Mouse (Mus musculus): Measurements from ENCODE around the gene Gm49366. TPM values are rescaled to one million over a fixed set of nuclear protein-coding genes. Genes with fewer than 3 reads are reported as not detected.
"Not testable (repeated sequence)": the region's sequence is repeated elsewhere in the genome, so short reads cannot be mapped to it uniquely, and the experiment has no call there.

Gm49366 gene
- not detected in 2 replicates for polyA plus RNA-seq (2016; fragmentation: Nextera tagmentation; extraction: Ambion mirVana)

- peak; percentile 32 for DNase-seq (ENCODE audit: low spot score)
- 1% methylated on average over 39 of the region's 39 CpGs for WGBS
- Histone ChIP-seq H3K4me3 (peak within 1 kb of the TSS; percentile 52), H3K9me3 (replicated peaks) (peaks cover 18% of the 10 kb centered on the region; the same call in 1 of the 2 replicates), H3K27me3 (ENCODE audit: low read depth, poor library complexity, severe bottlenecking) (peaks cover 14% of the 10 kb centered on the region), H3K27ac (replicated peaks) (peak within 1 kb of the TSS; percentile 67)
- not testable (repeated sequence) for H3K36me3 ChIP-seq, H3K4me1 ChIP-seq
Observed at GRCm38 (mm10) chr12:84038691-84039111, at the start of gene Gm49366. Gene Gm49366, plus strand, starts transcription at chr12:84038935.

GRCm38 (mm10) chr12:83989378-83989777 is 49.4 kb upstream of the Gm49366 start:
- no peaks in the 10 kb centered on the region for H3K9me3 ChIP-seq (replicated peaks)
- H3K27me3 ChIP-seq (ENCODE audit: low read depth, poor library complexity, severe bottlenecking) = 0 out of 2 replicates have a peak, but pooled peaks cover 5% of the 10 kb centered on the region
- H3K27ac ChIP-seq (replicated peaks) = no peak overlapping the region
- no peak overlapping the region for H3K4me3 ChIP-seq
- peaks cover 21% of the 10 kb centered on the region for H3K4me1 ChIP-seq
- DNase-seq (ENCODE audit: low spot score) = no peak
- peaks cover 27% of the 10 kb centered on the region for H3K36me3 ChIP-seq
- WGBS = 95% methylated on average over 4 of the region's 4 CpGs

- Histone ChIP-seq H3K4me1 (no peaks in the 10 kb centered on the region), H3K36me3 (peaks cover 24% of the 10 kb centered on the region), H3K4me3 (no peak overlapping the region), H3K27ac (replicated peaks) (no peak overlapping the region), H3K9me3 (replicated peaks) (peaks cover 5% of the 10 kb centered on the region), H3K27me3 (ENCODE audit: low read depth, poor library complexity, severe bottlenecking) (no peaks in the 10 kb centered on the region)
- DNase-seq (ENCODE audit: low spot score) = no peak
- 83% methylated on average over 2 of the region's 2 CpGs for WGBS
Observed at GRCm38 (mm10) chr12:83997221-83997620, 41.5 kb upstream of the Gm49366 start.

DNA sequence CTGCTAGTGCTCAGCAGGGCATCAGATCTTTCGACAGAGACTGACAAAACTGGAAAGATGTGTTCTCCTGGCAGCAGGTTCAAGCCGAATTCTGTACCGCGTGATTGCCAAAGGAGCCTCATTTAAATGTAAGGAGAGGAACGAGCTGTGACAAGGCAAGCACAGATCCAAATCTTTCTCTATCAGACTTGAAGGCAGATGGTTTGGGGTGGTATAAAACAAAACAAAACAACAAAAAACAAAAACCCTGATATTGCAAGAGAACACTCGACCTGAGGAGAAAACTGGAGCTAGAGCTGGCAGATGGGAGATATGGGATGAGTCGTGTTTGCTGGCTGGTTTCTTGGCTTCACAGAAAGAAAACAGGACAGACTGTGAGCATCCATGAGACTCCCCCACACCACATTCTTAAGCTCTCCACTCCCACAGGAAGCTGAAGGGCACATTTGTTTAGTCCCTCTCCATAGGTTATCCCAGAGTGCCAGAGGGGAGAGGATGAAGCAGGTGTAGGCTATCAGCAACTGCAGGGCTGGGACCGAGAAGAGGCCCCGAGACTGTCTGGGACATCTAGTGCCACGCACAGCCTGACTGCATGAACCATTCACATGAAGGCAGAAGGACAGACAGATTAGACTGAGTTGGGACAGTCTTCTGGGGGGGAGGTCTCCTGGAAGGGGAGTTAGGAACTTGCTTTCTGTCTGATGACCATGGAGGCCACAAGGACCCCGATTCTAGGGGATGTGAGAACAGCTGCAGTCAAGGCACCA is 40.2 kb upstream of the Gm49366 start:
- WGBS = 75% methylated on average over 11 of the region's 11 CpGs
- H3K4me3 ChIP-seq = no peak overlapping the region
- H3K4me1 ChIP-seq = no peaks in the 10 kb centered on the region
- H3K9me3 ChIP-seq (replicated peaks) = peaks cover 8% of the 10 kb centered on the region
- no peaks in the 10 kb centered on the region for H3K27me3 ChIP-seq (ENCODE audit: low read depth, poor library complexity, severe bottlenecking)
- H3K36me3 ChIP-seq = peaks cover 14% of the 10 kb centered on the region
- DNase-seq (ENCODE audit: low spot score) = no peak
- no peak overlapping the region for H3K27ac ChIP-seq (replicated peaks)

DNA sequence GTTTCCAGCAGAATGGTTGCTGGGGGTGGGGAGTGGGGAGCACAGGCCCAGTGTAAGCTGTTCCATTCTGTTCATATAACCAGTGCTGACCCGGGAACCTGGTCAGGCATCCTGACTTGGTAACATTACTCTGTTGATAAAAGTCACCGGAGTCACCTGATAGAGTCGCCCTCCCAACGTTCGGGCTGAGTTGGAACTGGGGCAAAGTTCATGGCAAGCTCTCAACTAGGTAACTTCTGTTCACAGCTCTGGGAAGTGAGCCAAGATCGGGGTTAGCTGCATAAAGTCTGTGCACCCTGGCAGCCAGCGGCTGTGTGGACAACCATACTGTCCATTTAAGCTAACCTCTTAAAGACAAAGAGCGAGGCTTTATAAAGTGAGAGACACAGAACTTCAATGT is 39.5 kb upstream of the Gm49366 start:
- not testable (repeated sequence) for DNase-seq (ENCODE audit: low spot score); H3K27ac ChIP-seq (replicated peaks)
- 86% methylated on average over 8 of the region's 8 CpGs for WGBS

DNA sequence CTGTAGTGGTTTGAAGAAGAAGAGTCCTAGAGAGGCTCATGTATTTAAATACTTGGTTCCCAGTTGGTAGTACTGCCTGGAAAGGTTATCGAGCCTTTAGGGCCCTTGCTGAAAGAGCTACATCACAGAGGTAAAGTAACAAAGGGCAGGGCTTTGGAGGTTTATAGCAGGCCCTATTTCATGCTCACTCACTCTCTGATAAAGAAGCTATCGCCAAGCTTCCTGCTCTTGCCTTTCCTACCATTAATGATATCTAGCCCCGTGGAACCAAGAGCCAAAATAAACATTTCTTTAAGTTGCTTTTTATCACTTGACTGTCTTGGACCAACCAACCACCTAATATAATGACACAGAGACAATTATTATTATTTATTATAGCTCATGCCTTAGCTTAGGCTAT is 38.3 kb upstream of the Gm49366 start:
- 0 out of 2 replicates have a peak, but pooled peaks cover 3% of the 10 kb centered on the region for H3K36me3 ChIP-seq
- no peak overlapping the region for H3K27ac ChIP-seq (replicated peaks)
- H3K27me3 ChIP-seq (ENCODE audit: low read depth, poor library complexity, severe bottlenecking) = no peaks in the 10 kb centered on the region
- no peak for DNase-seq (ENCODE audit: low spot score)
- H3K4me1 ChIP-seq = no peaks in the 10 kb centered on the region
- H3K9me3 ChIP-seq (replicated peaks) = peaks cover 8% of the 10 kb centered on the region
- WGBS = 93% methylated on average over 3 of the region's 3 CpGs
- no peak overlapping the region for H3K4me3 ChIP-seq

More for the DNA sequence above, 39.5 kb upstream of the Gm49366 start:
- not testable (repeated sequence) for H3K27me3 ChIP-seq (ENCODE audit: low read depth, poor library complexity, severe bottlenecking); H3K4me3 ChIP-seq; H3K9me3 ChIP-seq (replicated peaks); H3K36me3 ChIP-seq; H3K4me1 ChIP-seq

- no peaks in the 10 kb centered on the region for H3K27me3 ChIP-seq (ENCODE audit: low read depth, poor library complexity, severe bottlenecking)
- no peak overlapping the region for H3K27ac ChIP-seq (replicated peaks)
- peaks cover 10% of the 10 kb centered on the region for H3K4me1 ChIP-seq
- no peaks in the 10 kb centered on the region for H3K36me3 ChIP-seq
- WGBS = 97% methylated on average over 1 of the region's 1 CpGs
- H3K4me3 ChIP-seq = no peak overlapping the region
- H3K9me3 ChIP-seq (replicated peaks) = peaks cover 8% of the 10 kb centered on the region; the same call in 1 of the 2 replicates
- DNase-seq (ENCODE audit: low spot score) = no peak
Observed at GRCm38 (mm10) chr12:84003866-84004265, 34.9 kb upstream of the Gm49366 start.

GRCm38 (mm10) chr12:84008251-84008650 is 30.5 kb upstream of the Gm49366 start:
- Histone ChIP-seq H3K36me3 (peaks cover 3% of the 10 kb centered on the region; the same call in 1 of the 2 replicates), H3K4me1 (peaks cover 52% of the 10 kb centered on the region), H3K27me3 (ENCODE audit: low read depth, poor library complexity, severe bottlenecking) (no peaks in the 10 kb centered on the region), H3K9me3 (replicated peaks) (no peaks in the 10 kb centered on the region), H3K4me3 (no peak overlapping the region), H3K27ac (replicated peaks) (peak overlapping the region; percentile 86)
- no peak for DNase-seq (ENCODE audit: low spot score)
- WGBS = 85% methylated on average over 12 of the region's 12 CpGs

DNA sequence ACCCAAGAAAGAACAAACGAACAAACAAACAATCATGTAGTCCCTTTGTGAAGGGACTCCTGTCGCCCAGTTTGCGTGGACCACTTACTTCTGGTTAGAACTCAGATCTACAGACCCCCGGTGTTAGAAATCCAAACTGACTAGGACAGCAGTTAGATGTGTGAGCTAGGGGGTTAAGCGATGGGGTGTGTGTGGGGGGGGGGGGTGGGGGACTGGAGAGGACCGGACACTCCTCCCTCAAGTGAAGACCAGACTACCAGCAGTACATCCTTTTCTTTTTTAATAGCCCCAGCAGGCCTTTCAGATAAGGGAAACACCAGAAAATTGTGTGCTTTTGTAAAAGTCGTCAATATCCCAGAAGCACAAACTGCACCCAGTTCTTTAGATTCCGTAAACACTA is 30.0 kb upstream of the Gm49366 start:
- Histone ChIP-seq H3K9me3 (replicated peaks) (no peaks in the 10 kb centered on the region), H3K27ac (replicated peaks) (peak overlapping the region; percentile 86), H3K36me3 (peaks cover 5% of the 10 kb centered on the region; the same call in 1 of the 2 replicates), H3K27me3 (ENCODE audit: low read depth, poor library complexity, severe bottlenecking) (no peaks in the 10 kb centered on the region), H3K4me1 (peaks cover 52% of the 10 kb centered on the region), H3K4me3 (peak overlapping the region; percentile 56)
- 48% methylated on average over 8 of the region's 8 CpGs for WGBS
- peak; percentile 19 for DNase-seq (ENCODE audit: low spot score)

DNA sequence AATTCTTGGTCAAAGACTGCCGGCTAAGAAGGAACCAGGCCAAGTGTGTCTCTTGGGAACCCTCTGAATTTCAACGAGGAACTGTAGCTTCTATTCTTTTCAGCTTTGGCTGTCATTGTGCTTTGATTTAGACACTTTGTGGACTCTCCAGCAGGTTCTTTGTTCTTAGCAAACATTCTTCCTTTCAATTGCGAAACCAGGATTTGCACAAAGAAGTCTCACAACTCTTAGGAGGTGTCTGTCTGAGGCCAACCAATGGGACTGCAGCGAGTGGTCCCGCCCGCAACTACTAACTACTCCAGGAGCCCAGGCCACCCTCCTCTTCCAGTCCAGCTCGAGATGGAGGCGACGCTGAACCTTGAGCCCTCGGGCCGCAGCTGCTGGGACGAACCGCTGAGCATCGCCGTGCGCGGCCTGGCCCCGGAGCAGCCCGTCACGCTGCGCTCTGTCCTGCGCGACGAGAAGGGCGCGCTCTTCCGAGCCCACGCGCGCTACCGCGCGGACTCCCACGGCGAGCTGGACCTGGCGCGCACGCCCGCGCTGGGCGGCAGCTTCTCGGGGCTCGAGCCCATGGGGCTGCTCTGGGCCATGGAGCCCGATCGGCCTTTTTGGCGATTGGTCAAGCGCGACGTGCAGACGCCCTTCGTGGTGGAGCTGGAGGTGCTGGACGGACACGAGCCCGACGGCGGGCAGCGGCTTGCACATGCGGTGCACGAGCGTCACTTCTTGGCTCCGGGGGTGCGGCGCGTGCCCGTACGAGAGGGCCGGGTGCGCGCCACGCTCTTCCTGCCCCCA is 29.4 kb upstream of the Gm49366 start, which contains the start of gene Acot1:
Gene Acot1 (plus strand): TSS at position 320 of the 795 bp plus-strand sequence.
- DNase-seq (ENCODE audit: low spot score) = peak; percentile 82
- H3K27me3 ChIP-seq (ENCODE audit: low read depth, poor library complexity, severe bottlenecking); H3K9me3 ChIP-seq (replicated peaks); H3K36me3 ChIP-seq: not testable (repeated sequence)
- under 1% methylated on average over 68 of the region's 70 CpGs for WGBS
- Histone ChIP-seq H3K27ac (replicated peaks) (peak within 1 kb of the TSS; percentile 86), H3K4me3 (peak within 1 kb of the TSS; percentile 56), H3K4me1 (peaks cover 52% of the 10 kb centered on the region)

GRCm38 (mm10) chr12:84010201-84010600 is 28.5 kb upstream of the Gm49366 start:
- Histone ChIP-seq H3K4me3 (peak overlapping the region; percentile 56), H3K4me1 (peaks cover 52% of the 10 kb centered on the region), H3K27ac (replicated peaks) (peak overlapping the region; percentile 86; the same call in 1 of the 2 replicates), H3K27me3 (ENCODE audit: low read depth, poor library complexity, severe bottlenecking) (no peaks in the 10 kb centered on the region), H3K9me3 (replicated peaks) (no peaks in the 10 kb centered on the region), H3K36me3 (peaks cover 14% of the 10 kb centered on the region)
- DNase-seq (ENCODE audit: low spot score) = no peak
- 81% methylated on average over 3 of the region's 3 CpGs for WGBS

DNA sequence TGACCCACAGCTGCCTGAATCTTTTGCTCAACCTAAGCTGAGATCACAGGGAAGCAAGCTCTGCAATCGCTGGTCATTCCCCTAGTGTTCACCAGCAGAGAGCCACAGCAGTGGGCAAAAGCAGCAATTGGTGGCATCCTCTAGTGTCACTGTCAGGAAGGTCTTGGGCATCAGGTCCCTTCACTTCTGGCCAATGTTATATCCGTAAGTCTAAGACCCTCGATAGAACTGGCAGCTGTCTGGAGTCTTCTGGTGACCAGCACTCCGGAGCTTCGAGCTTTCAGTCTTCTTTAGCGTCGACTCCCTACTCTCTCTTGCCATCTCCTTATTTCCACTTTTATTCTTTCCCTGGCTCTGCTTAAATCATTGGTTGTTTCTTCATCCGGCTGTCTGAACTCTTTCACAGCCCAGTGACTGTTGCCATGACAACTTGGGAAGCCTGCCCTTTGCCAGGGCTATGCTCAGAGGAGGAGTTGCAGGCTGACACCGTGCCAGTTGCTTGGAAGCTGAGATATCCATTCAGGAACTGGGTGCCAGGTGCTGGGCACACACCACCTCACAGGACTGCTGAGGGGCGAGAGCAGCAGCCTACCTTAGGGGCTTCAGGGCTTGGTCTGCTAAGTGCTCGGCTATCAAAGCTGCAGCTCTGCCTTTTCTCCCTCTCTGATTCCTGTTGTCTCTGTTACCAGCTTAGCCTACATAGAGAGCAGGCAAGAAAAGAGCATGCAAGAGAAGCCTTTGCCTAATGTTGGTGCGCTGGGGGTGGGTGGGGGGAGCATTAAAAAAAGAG is 27.3 kb upstream of the Gm49366 start:
- peak; percentile 77 for DNase-seq (ENCODE audit: low spot score)
- WGBS = 34% methylated on average over 12 of the region's 12 CpGs
- peaks cover 57% of the 10 kb centered on the region for H3K4me1 ChIP-seq

More for the DNA sequence above, 27.3 kb upstream of the Gm49366 start:
- Histone ChIP-seq H3K4me3 (peak overlapping the region; percentile 56), H3K27ac (replicated peaks) (peak overlapping the region; percentile 59), H3K27me3 (ENCODE audit: low read depth, poor library complexity, severe bottlenecking) (no peaks in the 10 kb centered on the region), H3K9me3 (replicated peaks) (no peaks in the 10 kb centered on the region), H3K36me3 (peaks cover 22% of the 10 kb centered on the region)

Data from midbrain, embryonic 10.5 days (tissue).